Mouse (Mus musculus): ENCODE results near the gene Nr4a1. TPM values are rescaled to one million over a fixed set of nuclear protein-coding genes. Genes with fewer than 3 reads are reported as not detected.
A peak's percentile ranks its signal among the peaks of the same experiment; 100 is the strongest.

Nr4a1 gene
- polyA plus RNA-seq, 1 experiment = 31.9 TPM

- Histone ChIP-seq H3K9ac (ENCODE audit: low read depth, poor library complexity, severe bottlenecking) (no peak overlapping the region), H3K4me1 (ENCODE audit: control insufficient read depth, insufficient read depth, low read length) (peaks cover 16% of the 10 kb centered on the region), H3K9me3 (replicated peaks; ENCODE audit: control insufficient read depth, insufficient read depth, low read length, poor library complexity, severe bottlenecking) (no peaks in the 10 kb centered on the region), H3K27me3 (ENCODE audit: control insufficient read depth, insufficient read depth, low read length, poor library complexity, severe bottlenecking) (no peaks in the 10 kb centered on the region), H3K4me3 (ENCODE audit: low read depth, low read length) (no peak overlapping the region), H3K27ac (ENCODE audit: insufficient read depth, low read length) (peak overlapping the region; percentile 80), H3K36me3 (ENCODE audit: control insufficient read depth, insufficient read depth, low read length, poor library complexity, severe bottlenecking) (0 out of 2 replicates have a peak, but pooled peaks cover 3% of the 10 kb centered on the region)
- TF ChIP-seq POLR2A (IDR thresholded peaks at IDR 0.05; ENCODE audit: insufficient read depth, low read length) (no peak), EP300 (IDR thresholded peaks at IDR 0.05; ENCODE audit: insufficient read depth, low read depth, low read length) (no peak), CTCF (IDR thresholded peaks at IDR 0.05; ENCODE audit: low read depth, low read length) (no peak)
Observed at GRCm38 (mm10) chr15:101234611-101235341, 19.3 kb upstream of the Nr4a1 start.

- no peaks in the 10 kb centered on the region for H3K27me3 ChIP-seq (ENCODE audit: control insufficient read depth, insufficient read depth, low read length, poor library complexity, severe bottlenecking)
- no peak overlapping the region for H3K4me3 ChIP-seq (ENCODE audit: low read depth, low read length)
- 0 out of 2 replicates have a peak, but pooled peaks cover 3% of the 10 kb centered on the region for H3K36me3 ChIP-seq (ENCODE audit: control insufficient read depth, insufficient read depth, low read length, poor library complexity, severe bottlenecking)
- H3K4me1 ChIP-seq (ENCODE audit: control insufficient read depth, insufficient read depth, low read length) = peaks cover 15% of the 10 kb centered on the region
- no peaks in the 10 kb centered on the region for H3K9me3 ChIP-seq (replicated peaks; ENCODE audit: control insufficient read depth, insufficient read depth, low read length, poor library complexity, severe bottlenecking)
- H3K27ac ChIP-seq (ENCODE audit: insufficient read depth, low read length) = no peak overlapping the region
- TF ChIP-seq EP300 (IDR thresholded peaks at IDR 0.05; ENCODE audit: insufficient read depth, low read depth, low read length) (peak; percentile 75), POLR2A (IDR thresholded peaks at IDR 0.05; ENCODE audit: insufficient read depth, low read length) (no peak), CTCF (IDR thresholded peaks at IDR 0.05; ENCODE audit: low read depth, low read length) (no peak)
- no peak overlapping the region for H3K9ac ChIP-seq (ENCODE audit: low read depth, poor library complexity, severe bottlenecking)
Observed at GRCm38 (mm10) chr15:101235342-101235698, 18.7 kb upstream of the Nr4a1 start.

DNA sequence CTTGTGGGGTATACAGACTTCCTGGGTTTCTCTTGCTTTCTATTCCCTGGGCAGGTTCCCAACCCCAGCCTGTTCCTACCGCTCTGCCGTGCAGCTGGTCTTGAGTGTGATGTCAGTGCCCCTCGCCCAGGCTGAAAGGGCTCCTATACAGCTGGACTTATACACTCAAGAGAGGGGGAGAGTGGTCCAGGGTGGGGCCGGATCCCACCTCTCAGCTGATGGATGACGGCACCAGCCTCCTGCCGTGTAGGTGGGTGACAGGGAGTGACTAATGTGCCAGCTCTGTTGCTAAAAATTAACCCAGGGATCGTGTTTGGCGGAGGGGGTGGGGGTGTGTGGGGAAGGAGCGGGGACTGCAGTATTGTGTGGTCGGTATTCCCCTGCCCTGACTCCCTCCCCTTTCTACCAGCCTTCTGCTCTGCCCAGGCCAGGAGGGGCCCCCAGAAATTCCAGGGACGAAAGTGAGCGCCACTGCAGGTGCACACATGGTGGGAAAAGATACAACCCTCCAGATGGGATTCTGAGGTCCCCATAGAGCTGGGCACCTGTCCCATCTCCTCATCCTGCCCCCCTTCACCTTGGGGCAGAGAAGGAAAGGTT, 18.2 kb upstream of the Nr4a1 start:
- H3K9ac ChIP-seq (ENCODE audit: low read depth, poor library complexity, severe bottlenecking) = no peak overlapping the region
- H3K9me3 ChIP-seq (replicated peaks; ENCODE audit: control insufficient read depth, insufficient read depth, low read length, poor library complexity, severe bottlenecking) = no peaks in the 10 kb centered on the region
- H3K27me3 ChIP-seq (ENCODE audit: control insufficient read depth, insufficient read depth, low read length, poor library complexity, severe bottlenecking) = no peaks in the 10 kb centered on the region
- no peak overlapping the region for H3K27ac ChIP-seq (ENCODE audit: insufficient read depth, low read length)
- no peak overlapping the region for H3K4me3 ChIP-seq (ENCODE audit: low read depth, low read length)
- H3K36me3 ChIP-seq (ENCODE audit: control insufficient read depth, insufficient read depth, low read length, poor library complexity, severe bottlenecking) = 0 out of 2 replicates have a peak, but pooled peaks cover under 1% of the 10 kb centered on the region
- H3K4me1 ChIP-seq (ENCODE audit: control insufficient read depth, insufficient read depth, low read length) = peaks cover 14% of the 10 kb centered on the region
- TF ChIP-seq CTCF (IDR thresholded peaks at IDR 0.05; ENCODE audit: low read depth, low read length) (no peak), POLR2A (IDR thresholded peaks at IDR 0.05; ENCODE audit: insufficient read depth, low read length) (no peak), EP300 (IDR thresholded peaks at IDR 0.05; ENCODE audit: insufficient read depth, low read depth, low read length) (no peak)

DNA sequence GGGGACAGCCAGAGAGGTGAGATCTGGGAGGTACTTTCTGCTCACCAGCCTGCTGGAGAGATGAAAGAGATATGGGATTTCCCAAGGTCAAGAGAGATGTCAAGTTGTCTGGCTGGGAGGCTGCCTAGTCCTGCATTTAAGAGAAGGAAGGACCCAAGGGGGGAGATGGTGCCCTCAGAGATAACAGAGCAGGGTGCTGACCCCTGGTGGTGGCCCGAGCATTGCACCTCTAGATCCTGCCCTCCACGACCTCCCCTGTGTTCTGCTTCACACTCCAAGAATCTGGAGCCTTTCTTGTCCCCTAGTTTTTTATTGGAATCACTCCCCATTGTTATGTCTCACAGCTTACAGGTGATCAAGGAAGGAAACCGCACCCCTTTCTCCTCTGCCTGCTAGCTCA, 17.2 kb upstream of the Nr4a1 start:
- no peaks in the 10 kb centered on the region for H3K36me3 ChIP-seq (ENCODE audit: control insufficient read depth, insufficient read depth, low read length, poor library complexity, severe bottlenecking)
- no peak overlapping the region for H3K27ac ChIP-seq (ENCODE audit: insufficient read depth, low read length)
- no peak overlapping the region for H3K4me3 ChIP-seq (ENCODE audit: low read depth, low read length)
- no peaks in the 10 kb centered on the region for H3K9me3 ChIP-seq (replicated peaks; ENCODE audit: control insufficient read depth, insufficient read depth, low read length, poor library complexity, severe bottlenecking)
- TF ChIP-seq POLR2A (IDR thresholded peaks at IDR 0.05; ENCODE audit: insufficient read depth, low read length) = no peak
- TF ChIP-seq CTCF (IDR thresholded peaks at IDR 0.05; ENCODE audit: low read depth, low read length) = peak; percentile 86
- 0 out of 2 replicates have a peak, but pooled peaks have one; percentile 31 for TF ChIP-seq EP300 (IDR thresholded peaks at IDR 0.05; ENCODE audit: insufficient read depth, low read depth, low read length)
- H3K4me1 ChIP-seq (ENCODE audit: control insufficient read depth, insufficient read depth, low read length) = peaks cover 14% of the 10 kb centered on the region
- H3K9ac ChIP-seq (ENCODE audit: low read depth, poor library complexity, severe bottlenecking) = no peak overlapping the region
- no peaks in the 10 kb centered on the region for H3K27me3 ChIP-seq (ENCODE audit: control insufficient read depth, insufficient read depth, low read length, poor library complexity, severe bottlenecking)

DNA sequence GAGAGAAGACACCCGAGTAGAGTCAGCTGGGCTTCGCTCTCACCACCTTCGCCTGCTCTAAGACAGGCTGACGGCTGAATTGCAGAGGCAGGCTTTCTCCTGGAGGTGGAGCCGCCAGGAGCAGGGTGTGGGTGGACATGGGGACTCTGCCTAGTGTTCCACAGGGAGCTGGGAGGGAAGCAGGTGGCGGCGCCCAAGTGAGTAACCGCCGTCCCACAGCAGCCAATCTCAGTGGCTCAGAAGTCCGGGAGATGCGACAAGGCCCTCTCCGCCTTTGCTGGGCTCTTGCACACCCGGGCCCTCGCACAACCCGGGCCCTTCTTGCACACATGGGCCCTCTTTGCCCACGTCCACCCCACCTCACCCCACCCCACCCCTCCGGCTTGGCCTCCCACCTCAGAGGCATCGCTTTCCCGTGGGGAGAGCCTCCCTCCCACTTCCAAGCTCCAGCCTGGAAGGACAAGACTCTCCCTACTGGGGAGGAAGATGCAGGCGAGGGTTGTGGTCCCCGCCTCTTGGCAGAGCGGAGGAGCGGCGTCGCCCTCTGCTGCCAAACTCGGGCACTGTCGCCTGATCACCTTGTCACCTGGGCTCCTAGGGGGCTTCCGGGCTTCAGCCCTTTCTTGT, 15.1 kb upstream of the Nr4a1 start:
- Histone ChIP-seq H3K4me3 (ENCODE audit: low read depth, low read length) (peak overlapping the region; percentile 49), H3K9me3 (replicated peaks; ENCODE audit: control insufficient read depth, insufficient read depth, low read length, poor library complexity, severe bottlenecking) (no peaks in the 10 kb centered on the region), H3K27me3 (ENCODE audit: control insufficient read depth, insufficient read depth, low read length, poor library complexity, severe bottlenecking) (no peaks in the 10 kb centered on the region), H3K4me1 (ENCODE audit: control insufficient read depth, insufficient read depth, low read length) (peaks cover 14% of the 10 kb centered on the region), H3K36me3 (ENCODE audit: control insufficient read depth, insufficient read depth, low read length, poor library complexity, severe bottlenecking) (no peaks in the 10 kb centered on the region), H3K27ac (ENCODE audit: insufficient read depth, low read length) (no peak overlapping the region), H3K9ac (ENCODE audit: low read depth, poor library complexity, severe bottlenecking) (peak overlapping the region; percentile 29; the same call in 1 of the 2 replicates)
- TF ChIP-seq EP300 (IDR thresholded peaks at IDR 0.05; ENCODE audit: insufficient read depth, low read depth, low read length) (0 out of 2 replicates have a peak, but pooled peaks have one; percentile 21), CTCF (IDR thresholded peaks at IDR 0.05; ENCODE audit: low read depth, low read length) (peak; percentile 79), POLR2A (IDR thresholded peaks at IDR 0.05; ENCODE audit: insufficient read depth, low read length) (no peak)

Measured in ES-Bruce4 (cell line).